Mouse (Mus musculus) cerebellum, adult (tissue): Measurements from ENCODE around the gene Rgs16.
A peak's percentile ranks its signal among the peaks of the same experiment; 100 is the strongest.

Experiments used
- ATAC-seq: cut with Nextera tagmentation; 2 replicates; pipeline ENCODE4 v1.9.2; 2017; ENCODE audit warnings: mild to moderate bottlenecking, moderate library complexity, mixed read lengths; ENCODE audit not compliant: insufficient number of reproducible peaks, low FRiP score, low TSS enrichment

Gene Rgs16

GRCm38 (mm10) chr1:153717990-153718389 is 22.2 kb upstream of the Rgs16 start:
- ATAC-seq, result no peak

GRCm38 (mm10) chr1:153720935-153721334 is 19.2 kb upstream of the Rgs16 start:
- no peak for ATAC-seq

- no peak for ATAC-seq
These were observed 18.4 kb upstream of the Rgs16 start for GRCm38 (mm10) chr1:153721565-153722310.

- ATAC-seq, result no peak
These were observed 16.7 kb upstream of the Rgs16 start for GRCm38 (mm10) chr1:153723426-153723825.

- no peak for ATAC-seq
These were observed 13.5 kb upstream of the Rgs16 start for GRCm38 (mm10) chr1:153726636-153727035.

- ATAC-seq, result no peak
These were observed 10.3 kb upstream of the Rgs16 start for GRCm38 (mm10) chr1:153729806-153730205.

GRCm38 (mm10) chr1:153730671-153731070 is 9.5 kb upstream of the Rgs16 start:
- ATAC-seq, result peak; percentile 49; the same call in 1 of the 2 replicates

GRCm38 (mm10) chr1:153733181-153733580 is 7.0 kb upstream of the Rgs16 start:
- no peak for ATAC-seq

GRCm38 (mm10) chr1:153734866-153735265 is 5.3 kb upstream of the Rgs16 start:
- no peak for ATAC-seq

GRCm38 (mm10) chr1:153736096-153736495 is 4.1 kb upstream of the Rgs16 start:
- ATAC-seq, result no peak

- no peak for ATAC-seq
These were observed 2.8 kb upstream of the Rgs16 start for GRCm38 (mm10) chr1:153737101-153738085.

GRCm38 (mm10) chr1:153739437-153740015 is 623 bp upstream of the Rgs16 start:
- no peak for ATAC-seq

GRCm38 (mm10) chr1:153740775-153741400 is 739 bp downstream of the Rgs16 start:
- no peak for ATAC-seq

- ATAC-seq, result no peak
These were observed 1.6 kb downstream of the Rgs16 start for GRCm38 (mm10) chr1:153741551-153742316.

GRCm38 (mm10) chr1:153742374-153743155 is 2.4 kb downstream of the Rgs16 start:
- no peak for ATAC-seq

- no peak for ATAC-seq
These were observed 6.0 kb downstream of the Rgs16 start for GRCm38 (mm10) chr1:153746119-153746670.

- peak; percentile 32; the same call in 1 of the 2 replicates for ATAC-seq
These were observed 6.6 kb downstream of the Rgs16 start for GRCm38 (mm10) chr1:153746728-153747127.

GRCm38 (mm10) chr1:153747861-153748530 is 7.8 kb downstream of the Rgs16 start:
- ATAC-seq, result no peak
